Mouse (Mus musculus) adrenal gland, adult 8-10 months (tissue): ENCODE measurements around the gene Gmpr2. TPM values are rescaled to one million over a fixed set of nuclear protein-coding genes. Genes with fewer than 3 reads are reported as not detected.

Experiments
- DNase-seq: peaks from one replicate; pipeline ENCODE4 v3.0.0; 2022
- total RNA-seq, 4 experiments: library from RNA; stranded (reverse); gene quantifications; 2 replicates each; pipeline ENCODE4 v1.2.4; 2022

The Gmpr2 gene
- 10 to 100 TPM; 26.3 to 36.5 (median 32.8) TPM for total RNA-seq

DNA sequence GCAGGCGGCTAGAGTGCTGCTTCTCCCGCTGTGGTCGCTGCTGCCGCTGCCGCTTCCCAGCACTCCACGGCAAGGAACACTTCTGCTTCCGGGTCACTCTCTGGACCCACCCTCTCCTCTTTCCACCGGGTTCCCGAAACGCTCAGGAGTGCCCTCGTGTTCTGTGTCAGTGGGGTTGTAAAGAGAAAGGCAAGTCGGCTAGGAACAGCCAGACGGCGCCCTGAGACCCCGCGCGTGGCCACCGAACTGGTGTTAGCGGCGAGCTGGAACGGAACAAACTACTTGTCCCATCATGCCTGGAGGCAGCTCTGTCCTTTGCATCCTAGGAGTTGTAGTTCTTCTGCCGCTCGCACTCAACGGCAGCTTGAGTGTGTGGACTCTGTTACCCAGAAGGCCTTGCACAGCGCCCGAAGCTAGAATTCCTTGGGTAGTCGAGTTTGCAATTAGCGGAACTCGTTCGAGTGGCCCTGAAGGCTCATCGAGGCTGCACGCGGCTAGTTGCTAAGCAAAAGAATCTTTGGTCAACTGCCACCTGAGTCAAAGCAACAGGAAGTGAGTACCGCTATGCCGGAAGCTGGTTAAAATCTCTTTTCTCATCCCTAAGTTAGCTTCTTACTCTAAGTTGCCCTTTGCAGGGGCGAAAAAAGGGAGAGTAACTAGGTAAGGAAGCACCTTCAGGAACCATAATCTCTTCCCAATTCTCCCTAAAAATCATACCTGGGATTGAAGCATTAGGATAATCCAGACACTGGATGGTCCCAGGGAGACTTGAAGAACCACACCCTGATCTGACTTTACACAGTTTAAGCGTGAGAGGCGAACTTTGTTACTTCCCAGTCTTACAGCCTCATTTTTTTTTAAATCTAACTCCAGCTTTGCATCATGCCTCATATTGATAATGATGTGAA, at the start of gene Gmpr2, which contains the start of gene Nedd8:
Gene Gmpr2, plus strand, starts transcription at position 109 of the 908 bp plus-strand sequence.
Gene Nedd8, minus strand, starts transcription at position 292 of the 908 bp plus-strand sequence.
- peak; percentile 94 for DNase-seq

DNA sequence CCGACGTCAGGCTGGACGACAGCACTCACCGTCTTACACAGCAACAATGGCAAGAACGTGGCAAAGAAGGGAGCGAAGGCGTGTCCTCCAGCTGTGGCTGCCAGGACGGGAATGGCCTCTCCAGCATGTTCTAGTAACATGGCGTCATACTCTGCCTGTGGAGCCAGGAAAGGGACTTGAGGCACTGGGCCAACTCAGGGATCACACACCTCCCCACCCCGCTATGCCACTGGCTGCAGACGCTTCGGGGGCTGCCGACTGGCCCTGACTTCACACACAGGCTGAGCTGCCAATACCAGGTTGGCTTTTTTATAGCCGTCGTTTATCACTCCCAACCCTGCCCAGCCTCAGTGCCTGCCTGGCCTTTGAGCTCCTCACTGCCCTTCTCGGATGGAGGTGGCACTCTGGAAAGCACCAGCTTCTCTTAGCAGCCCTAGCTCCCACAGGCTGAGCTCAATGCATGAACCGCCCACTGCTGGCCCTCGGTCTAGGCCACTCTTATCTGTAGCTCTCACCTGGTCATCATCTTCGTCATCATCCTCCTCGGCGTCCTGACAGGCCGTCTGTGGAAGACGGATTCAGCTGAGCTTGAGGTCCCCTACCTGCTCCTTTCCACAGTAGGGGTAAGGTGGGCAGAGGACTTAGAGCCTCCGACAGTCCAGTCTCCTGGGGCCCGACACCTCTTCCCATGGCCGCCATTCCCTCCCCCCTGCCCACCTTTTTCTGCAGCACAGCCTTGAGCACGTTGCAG, 43.5 kb upstream of the Gmpr2 start:
- DNase-seq = no peak

DNA sequence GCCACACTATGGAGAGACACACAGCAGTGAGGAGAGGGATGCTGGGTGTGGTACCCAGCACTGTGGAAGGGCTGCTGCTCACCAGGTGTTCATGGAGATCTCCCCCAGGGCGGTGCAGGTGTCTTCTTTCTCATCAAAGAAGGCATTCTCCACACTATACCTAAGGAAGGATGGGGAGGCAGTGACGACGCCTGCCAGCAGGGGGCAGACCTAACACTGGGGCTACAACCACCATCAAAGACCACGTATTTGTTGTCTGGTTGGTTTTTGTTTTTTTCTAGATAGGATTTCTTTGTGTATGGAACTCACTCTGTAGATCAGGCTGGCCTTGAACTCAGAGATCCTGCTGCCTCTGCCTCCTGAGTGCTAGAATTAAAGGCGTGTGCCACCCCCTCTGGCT, 42.4 kb upstream of the Gmpr2 start:
- DNase-seq = no peak

DNA sequence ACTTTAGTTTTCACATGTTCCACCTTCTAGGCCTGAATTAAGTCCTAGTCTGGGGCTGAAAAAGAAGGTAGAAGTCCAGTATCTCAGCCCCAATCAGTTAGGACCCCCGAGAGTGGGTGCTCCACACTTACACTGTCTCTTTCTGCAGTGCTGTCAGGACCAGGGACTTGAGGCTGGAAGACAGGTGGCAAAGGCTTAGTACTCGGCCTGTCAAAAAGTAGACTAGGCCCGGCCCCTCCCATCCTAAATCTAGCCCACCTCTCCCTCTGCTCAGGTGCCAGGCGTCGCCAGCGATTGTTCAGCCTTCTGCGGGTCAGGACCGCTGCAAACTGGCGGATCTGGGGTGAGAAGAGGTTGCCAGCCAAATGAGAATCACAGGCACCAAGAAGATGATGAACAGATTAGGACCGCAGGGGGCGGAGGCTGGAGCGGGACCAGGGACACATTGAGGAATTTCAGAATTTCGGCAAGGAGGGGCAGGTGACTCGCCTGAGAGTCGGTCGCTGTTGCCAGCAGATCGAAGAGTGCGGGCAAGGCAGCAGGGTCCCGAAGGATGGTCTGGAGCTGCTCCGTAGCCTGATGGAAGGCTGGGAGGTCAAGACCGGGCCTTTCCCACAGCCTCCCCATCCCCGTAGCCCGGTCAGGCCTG, 36.7 kb upstream of the Gmpr2 start:
- DNase-seq = no peak

DNA sequence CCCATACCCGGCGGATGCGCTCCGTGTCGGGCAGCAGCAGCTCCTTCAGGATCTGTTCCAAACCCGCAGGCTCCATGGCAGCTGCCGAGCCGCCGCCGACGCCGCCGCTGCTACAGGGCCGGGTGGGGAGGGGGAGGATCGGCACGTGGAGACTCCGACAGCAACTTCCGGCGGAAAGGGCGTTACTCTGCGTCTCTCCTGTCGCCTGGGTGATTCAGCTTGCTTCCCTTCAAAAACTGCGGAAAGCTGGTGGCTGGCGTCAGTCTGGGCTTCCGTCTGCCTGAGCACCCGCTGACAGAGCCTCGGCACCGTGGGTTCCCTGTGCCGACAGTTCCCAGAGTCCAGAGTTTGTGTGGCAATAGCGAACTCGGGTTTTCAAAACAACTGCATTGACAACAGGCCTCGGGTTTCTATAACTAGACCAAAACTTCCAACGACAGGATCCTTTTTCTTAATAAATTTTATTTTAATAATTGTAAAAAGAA, 36.2 kb upstream of the Gmpr2 start, which contains the start of gene Ipo4:
Gene Ipo4, minus strand, starts transcription at position 435 of the 485 bp plus-strand sequence.
- peak; percentile 84 for DNase-seq

DNA sequence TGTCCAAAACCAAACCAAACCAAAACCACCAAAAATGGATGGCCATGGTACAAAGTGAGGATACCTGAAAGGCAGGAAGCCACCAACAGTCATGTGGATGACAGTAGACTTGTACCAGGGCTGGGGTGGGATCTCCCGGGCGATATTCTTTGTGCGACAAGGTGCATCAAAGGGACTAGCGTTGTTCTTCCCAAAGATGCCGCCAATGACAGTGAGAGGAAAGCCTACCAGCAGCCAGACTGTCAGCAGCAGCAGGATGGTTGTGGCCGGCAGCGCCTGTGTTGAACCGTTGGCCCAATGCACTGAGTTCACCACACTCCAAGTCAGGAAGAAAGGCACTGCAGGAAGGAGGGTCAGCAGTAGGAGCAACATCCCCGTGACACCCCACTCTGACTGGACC, 33.9 kb upstream of the Gmpr2 start, which contains the start of gene Gm49378:
Gene Gm49378, minus strand, starts transcription at position 101 of the 400 bp plus-strand sequence.
- no peak for DNase-seq

DNA sequence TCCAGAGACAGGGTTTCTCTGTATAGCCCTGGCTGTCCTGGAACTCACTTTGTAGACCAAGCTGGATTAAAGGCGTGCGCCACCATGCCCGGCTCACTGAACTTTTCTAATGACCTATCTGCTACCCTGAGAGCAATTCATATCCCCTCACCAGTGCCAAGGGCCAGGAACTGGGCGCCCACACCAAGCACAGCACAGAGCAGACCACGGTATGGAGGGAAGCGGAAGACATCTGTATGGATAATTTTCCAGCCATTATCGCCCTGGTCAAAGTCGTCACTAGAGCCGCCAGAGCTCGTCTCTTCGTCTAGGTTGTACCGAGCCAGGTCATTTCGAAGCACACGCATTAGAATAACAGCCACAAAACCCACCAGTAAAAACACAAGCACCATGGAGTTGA, 30.9 kb upstream of the Gmpr2 start:
- no peak for DNase-seq

DNA sequence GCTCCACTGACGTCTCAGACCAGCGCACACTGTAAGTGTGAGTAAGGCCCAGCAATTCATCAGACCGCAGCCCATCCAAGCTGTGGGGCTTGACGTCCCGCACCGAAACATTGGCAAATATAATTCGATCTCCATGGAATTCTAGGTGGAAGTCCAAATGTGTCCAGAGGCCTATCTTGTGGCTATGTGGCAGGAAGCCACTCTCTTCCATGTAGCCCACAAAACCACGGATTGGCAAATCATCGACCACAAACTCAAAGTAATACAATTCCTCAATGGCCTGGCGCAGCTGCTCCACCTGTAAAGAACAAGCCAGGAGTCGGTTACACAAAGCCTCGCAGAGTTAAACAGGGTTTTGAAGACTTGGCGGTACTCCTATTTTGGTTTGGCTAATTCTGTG, 30.4 kb upstream of the Gmpr2 start:
- no peak for DNase-seq

DNA sequence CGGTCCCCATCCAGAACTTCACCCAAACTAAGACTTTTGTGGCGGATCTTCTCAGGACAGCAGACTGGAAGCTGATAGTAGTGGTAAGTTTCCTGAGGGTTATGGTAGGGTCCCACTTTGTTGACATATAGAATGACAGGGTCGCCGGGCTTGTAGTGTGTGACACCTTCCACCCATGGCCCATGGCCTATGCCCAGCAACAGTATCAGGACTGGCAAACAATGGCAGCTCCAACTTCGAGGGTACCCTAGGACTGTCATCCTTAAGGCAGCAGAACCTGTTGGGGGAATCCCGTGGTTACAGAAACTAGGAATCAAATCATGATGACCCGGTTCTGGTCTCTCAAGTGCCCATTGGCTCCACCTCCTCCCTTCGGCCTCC, 29.1 kb upstream of the Gmpr2 start:
- no peak for DNase-seq

DNA sequence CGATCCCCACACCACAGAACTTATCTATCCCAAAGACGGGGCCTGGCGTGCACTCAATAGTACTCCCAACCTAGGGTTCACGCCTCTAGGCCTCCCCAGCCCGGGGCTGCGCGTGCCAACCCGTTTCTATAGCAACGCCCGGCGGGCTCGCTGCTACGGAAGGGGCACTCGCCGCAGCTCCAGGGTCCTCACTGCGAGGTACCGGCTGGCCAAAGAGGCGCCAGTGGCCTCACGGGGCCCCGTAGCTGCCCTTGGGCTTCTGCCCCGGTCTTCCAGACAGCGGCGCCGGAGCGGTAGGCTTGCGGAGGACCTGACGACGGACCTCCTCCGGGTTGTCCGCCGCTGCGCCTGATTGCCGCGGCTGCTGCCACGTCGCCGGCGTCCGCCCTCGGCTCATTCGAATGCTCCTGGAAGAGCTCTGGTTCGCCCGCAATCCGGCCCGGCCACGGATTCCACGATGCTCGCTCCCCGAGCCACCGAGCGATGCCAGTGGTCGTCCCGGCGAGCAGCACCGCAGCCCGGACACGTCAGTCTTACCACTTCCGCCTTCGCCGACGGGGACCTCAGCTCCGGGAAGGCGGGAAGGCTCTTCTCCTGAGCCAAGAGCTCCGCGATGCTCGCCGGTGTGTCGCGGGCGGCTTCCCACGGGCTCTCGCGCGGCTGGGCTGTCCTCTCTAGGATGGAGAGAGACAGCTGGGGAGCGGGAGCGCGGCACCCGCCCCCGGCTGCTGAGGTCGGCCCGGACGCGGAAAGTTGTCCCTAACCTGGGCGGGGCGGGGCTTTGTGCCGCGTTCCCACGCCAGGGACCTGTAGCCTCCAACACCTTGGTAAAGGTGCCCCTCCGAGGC, 28.5 kb upstream of the Gmpr2 start, which contains the start of gene Tm9sf1:
Gene Tm9sf1, minus strand, starts transcription at position 747 of the 848 bp plus-strand sequence.
- DNase-seq = peak; percentile 80

DNA sequence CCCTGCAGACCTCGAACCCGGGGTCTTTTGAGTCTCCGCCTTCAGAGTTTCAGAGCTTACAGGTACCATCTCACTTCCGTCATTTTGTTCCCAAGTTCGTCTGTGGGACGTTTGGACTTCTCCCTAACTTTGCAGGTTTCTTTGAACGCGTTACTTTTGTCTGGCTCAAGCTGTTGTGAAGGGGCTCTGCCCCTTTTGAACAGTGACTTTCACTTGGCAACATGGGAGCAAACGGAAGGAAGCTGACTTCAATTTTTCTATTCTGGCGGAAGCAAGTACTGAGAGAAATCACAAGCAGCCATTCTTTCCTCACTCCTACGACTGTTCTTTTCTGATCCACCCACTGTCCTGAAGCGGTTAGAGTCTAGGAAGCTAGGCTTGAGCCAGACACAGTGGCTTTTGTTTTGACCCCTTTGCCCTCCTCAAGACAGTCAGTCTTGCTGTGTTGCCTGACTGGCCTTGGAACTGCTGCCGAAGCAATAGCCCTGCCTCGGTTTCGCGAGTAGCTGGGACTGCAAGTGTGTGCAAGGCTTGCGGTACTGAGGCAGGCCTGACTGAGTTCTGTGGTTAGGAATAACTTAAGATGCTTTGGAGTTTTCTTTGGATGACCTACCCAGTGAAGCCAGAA, 27.4 kb upstream of the Gmpr2 start:
- no peak for DNase-seq

DNA sequence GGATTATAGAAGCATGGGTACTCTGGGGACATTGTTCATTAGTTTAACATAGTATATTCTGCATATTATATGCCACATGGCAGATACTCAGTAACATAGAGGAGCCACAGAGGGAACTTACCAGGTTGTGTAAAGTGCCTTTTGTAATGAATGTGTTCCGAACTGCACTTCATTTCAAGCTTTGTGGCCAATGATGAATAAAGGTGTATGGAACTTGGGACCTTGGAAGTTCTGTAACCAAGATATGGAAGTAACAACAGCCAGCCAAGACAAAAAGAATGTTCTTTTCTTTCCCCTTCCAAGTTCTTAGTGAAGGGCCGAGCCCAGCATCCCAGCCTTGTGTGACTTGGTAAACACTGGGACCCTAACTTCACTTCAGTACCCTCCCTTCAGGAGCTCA, 21.9 kb upstream of the Gmpr2 start, which contains the start of gene Tssk4:
Gene Tssk4, plus strand, starts transcription at position 301 of the 400 bp plus-strand sequence.
- no peak for DNase-seq

DNA sequence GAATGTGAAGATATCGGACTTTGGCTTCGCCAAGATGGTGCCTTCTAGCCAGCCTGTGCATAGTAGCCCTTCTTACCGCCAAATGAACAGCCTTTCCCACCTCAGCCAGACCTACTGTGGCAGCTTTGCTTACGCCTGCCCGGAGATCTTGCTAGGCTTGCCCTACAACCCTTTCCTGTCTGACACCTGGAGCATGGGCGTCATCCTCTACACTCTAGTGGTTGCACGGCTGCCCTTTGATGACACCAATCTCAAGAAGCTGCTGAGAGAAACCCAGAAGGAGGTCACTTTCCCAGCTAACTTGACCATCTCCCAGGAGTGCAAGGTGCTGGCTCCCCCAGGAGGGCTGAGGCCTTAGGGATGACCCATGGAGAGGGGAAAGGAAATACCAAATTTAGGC, 20.2 kb upstream of the Gmpr2 start:
- DNase-seq = no peak

DNA sequence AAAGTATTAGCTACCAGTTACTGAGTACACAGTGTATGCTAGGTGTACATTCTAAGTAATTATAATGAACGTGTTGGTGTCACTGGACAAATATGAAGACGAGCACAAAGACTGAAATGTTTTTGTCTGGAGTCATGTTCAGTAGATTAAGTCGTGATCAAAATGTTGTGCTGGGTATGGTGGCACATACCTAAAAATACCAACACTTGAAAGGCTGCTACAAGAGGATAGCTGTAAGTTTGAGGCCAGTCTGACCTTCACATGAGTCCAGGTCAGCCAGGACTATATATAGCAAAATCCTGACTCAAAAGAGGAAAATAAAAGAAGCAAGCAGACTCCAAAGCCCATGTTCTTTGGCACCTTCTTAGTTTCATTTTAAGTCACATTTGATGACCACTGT, 14.8 kb upstream of the Gmpr2 start:
- no peak for DNase-seq

DNA sequence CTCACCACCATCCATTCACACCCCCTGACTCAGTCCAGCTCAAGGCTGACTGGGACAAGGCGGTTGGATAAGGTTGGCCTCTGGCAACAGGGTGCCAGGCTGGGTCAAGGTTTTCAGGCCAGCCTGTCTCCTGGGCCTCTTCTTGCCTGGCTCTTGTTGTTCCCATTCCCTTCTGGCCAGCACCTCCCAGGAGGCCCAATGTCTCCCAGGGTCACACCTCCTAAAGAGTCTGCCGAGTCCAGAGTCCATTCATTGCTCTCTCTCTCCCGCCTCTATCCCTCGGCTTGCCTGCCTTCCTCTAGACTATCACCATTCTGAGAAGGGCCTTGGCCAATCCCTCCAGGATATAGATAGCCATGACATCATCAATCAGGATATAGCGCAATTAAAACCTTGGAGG, 13.7 kb upstream of the Gmpr2 start:
- DNase-seq = peak; percentile 76

DNA sequence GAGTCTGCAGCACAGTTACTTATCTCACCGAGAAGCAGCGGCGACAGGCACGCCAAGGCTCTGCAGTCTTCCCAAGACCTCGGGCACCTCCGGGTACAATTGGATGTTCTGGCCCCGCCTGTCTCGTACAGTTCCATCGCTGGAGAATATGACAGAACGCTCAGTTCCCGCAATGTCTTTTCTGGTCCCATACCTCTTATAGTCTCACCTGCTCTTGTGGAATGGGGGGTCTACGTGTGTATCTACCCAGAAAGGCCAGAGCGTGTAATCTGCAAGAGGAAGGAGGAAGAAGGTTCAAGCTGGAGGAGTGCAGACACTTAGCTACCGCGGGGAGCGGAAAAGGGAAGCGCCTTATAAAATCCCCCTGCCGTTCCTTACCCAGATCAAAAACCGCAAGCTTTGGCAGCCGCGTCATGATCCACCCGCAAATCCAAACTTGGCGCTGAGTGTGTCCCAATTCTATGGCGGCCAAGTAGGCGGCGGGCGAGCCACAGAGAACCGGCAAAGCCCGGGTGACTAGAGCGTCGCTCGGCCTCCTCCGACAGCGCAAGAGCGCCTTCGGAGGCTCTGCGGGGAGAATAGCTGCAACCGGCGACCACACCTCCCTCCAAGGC, 11.7 kb upstream of the Gmpr2 start, which contains the start of gene Mdp1:
Gene Mdp1, minus strand, starts transcription at position 549 of the 614 bp plus-strand sequence.
- DNase-seq = peak; percentile 66

DNA sequence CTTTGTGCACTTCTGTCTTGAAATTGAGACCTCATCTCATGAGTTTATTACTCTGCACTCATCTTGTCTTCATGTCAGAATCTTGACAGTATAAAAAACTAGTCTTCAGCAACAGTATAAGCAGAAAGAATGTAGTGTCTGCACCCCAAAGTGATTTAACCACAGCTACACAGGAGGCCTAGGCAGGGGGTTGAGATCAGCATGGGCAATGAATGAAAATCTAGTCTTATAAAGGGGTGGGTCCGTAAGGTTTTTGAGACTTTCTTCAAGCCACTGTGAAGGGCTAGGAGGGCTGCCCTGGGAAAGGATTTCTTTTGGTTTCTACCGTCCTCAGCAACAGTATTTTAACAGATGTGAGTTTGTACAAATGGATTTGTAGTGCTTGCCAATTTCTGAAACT, 11.1 kb upstream of the Gmpr2 start:
- DNase-seq = no peak

DNA sequence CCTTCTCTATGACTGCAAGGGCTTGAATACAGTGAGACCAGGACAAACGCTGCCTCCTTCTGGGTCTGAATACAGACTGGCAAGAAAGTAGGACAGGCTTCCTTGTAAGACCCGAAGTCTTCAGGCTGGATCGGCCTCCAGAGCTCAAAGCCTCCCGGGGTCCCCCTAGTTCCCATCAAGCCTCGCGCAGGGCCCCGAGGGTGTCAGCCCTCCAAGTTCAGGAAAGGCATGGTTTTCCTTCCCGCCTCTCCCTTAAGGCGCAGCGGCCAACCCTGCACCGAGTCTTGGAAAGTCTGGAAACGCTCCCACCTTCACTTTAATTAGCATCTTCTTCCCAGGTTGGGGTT, 282 bp upstream of the Gmpr2 start:
- DNase-seq = no peak

DNA sequence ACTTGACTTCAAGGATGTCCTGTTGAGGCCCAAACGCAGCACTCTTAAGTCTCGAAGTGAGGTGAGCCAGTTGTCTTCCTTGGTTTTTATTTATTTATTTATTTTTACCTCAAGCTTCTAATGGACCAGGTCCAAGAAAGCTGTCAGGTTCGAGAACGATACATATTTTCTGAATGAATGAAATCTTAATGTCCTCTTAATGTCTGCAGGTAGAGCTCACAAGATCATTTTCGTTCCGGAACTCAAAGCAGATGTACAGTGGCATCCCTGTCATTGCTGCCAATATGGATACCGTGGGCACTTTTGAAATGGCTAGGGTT, 960 bp downstream of the Gmpr2 start:
- no peak for DNase-seq

DNA sequence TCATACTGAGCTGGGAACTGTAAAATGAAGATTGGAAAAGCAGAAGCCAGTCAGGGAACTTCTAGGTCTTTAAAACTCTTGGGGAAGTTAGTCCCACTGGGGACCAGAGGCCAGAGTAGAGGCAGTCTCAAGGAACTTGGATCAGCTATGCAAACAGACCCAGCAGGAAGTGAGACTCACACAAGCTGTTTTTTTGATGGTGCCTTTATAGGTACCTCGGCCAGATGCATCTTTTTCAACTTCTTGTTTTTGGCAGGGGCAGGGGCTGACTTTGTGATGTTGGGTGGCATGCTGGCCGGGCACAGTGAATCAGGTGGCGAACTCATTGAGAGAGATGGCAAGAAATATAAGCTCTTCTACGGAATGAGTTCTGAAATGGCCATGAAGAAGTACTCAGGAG, 5.9 kb downstream of the Gmpr2 start:
- DNase-seq = no peak
